Mouse (Mus musculus) layer of hippocampus, adult 2 months (tissue): ENCODE data around the gene Otx1. TPM values are rescaled to one million over a fixed set of nuclear protein-coding genes. Genes with fewer than 3 reads are reported as not detected.

Source experiments
- DNase-seq, 2 experiments: peaks; one replicate each; pipeline ENCODE4 v3.0.0; 2022; ENCODE audit warnings: low spot score in 2 of 2
- H3K27ac ChIP-seq: fragments of 200-600 bp; 2 replicates; pipeline ENCODE4 v1.8.1; 2022
- H3K4me3 ChIP-seq: fragments of 200-600 bp; 2 replicates; pipeline ENCODE4 v1.8.1; 2022; ENCODE audit warnings: mild to moderate bottlenecking
- CTCF ChIP-seq: fragments of 200-600 bp; conservative IDR thresholded peaks from 2 replicates; pipeline ENCODE4 v1.8.1; 2022; ENCODE audit warnings: antibody characterized with exemption, mild to moderate bottlenecking, moderate library complexity
- total RNA-seq, 2 experiments: library from RNA; stranded (reverse); gene quantifications; 2 replicates each; pipeline ENCODE4 v1.2.3; 2021

Gene Otx1
- total RNA-seq, 2 experiments from 2014 or later = 3.6 to 4.2 TPM

GRCm38 (mm10) chr11:21973597-21973996, 29.1 kb downstream of the Otx1 start:
- no peak for TF ChIP-seq CTCF
- DNase-seq = no peak
- Histone ChIP-seq H3K4me3 (no peak overlapping the region), H3K27ac (no peak overlapping the region)

GRCm38 (mm10) chr11:21968922-21969321, 33.8 kb downstream of the Otx1 start:
- Histone ChIP-seq H3K4me3 (no peak overlapping the region), H3K27ac (no peak overlapping the region)
- DNase-seq = no peak
- no peak for TF ChIP-seq CTCF

GRCm38 (mm10) chr11:21955167-21955566, 47.5 kb downstream of the Otx1 start:
- TF ChIP-seq CTCF = no peak
- no peak overlapping the region for H3K4me3 ChIP-seq
- no peak for DNase-seq
- H3K27ac ChIP-seq = no peak overlapping the region

GRCm38 (mm10) chr11:21951657-21952237, 51.0 kb downstream of the Otx1 start:
- no peak for DNase-seq
- Histone ChIP-seq H3K27ac (no peak overlapping the region), H3K4me3 (no peak overlapping the region)
- no peak for TF ChIP-seq CTCF

- DNase-seq = no peak
- Histone ChIP-seq H3K27ac (no peak overlapping the region), H3K4me3 (no peak overlapping the region)
- no peak for TF ChIP-seq CTCF
Observed at GRCm38 (mm10) chr11:21950094-21950493, 52.6 kb downstream of the Otx1 start.
